Mouse (Mus musculus) layer of hippocampus, adult 6 months (tissue): Measurements from ENCODE around the gene Kcna10. TPM values are rescaled to one million over a fixed set of nuclear protein-coding genes. Genes with fewer than 3 reads are reported as not detected.

Experiments
- long read RNA-seq, 2 experiments: library from polyadenylated mRNA; unstranded; transcript quantifications; one replicate each; pipeline ENCODE4 v2.0.0; 2019 to 2020
- polyA plus RNA-seq: library from polyadenylated mRNA; unstranded; fragments of <200 nt; fragmentation: Nextera tagmentation; gene quantifications from 2 replicates; pipeline ENCODE4 v1.2.3, GENCODE M21; 2021

Kcna10 gene
- polyA plus RNA-seq: not detected in 2 replicates
- long read RNA-seq, experiment 1: 0 reads
- long read RNA-seq, experiment 2: 0 reads

DNA sequence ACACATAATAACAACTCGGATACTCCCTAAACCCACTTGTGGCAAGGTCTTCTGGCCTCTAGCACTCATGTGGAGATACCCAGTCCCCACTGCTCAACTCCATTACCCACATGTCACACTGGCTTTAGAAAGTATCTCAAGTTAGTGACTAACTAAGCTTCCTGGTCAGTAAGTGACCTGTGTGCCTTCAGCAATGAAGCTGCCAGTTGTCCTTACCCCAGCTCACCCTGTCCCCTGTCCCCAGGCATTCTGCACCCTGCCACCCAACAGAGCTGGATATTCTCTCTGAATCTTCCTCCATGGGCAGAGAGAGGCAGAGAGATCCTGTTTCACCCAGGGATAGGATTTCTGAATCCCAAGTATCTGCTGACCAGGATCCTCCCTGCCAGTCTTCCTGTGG is at the start of gene Kcna10:
Gene Kcna10 (plus strand): TSS at position 301 of the 400 bp plus-strand sequence.

DNA sequence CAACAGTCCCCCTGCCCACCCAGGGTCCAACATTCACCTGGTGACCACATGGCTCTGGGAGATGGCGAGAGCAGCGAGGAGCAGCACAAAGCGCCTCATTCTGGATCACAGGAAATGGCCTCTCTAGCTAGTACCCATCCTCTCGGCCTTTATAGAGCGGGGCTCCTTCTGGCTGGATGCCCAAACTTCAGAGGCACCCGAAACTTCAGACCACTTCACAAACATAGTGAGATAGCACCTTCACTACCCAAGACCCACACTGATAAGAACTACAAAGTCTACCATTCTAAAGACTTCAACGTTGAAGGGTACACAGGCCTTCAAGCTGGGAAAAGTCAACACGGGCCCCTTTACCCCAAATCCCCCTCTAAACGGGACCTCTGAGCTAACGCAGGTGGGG is 38.8 kb downstream of the Kcna10 start, which contains the start of gene Cym:
Gene Cym (minus strand): TSS at position 125 of the 400 bp plus-strand sequence.

DNA sequence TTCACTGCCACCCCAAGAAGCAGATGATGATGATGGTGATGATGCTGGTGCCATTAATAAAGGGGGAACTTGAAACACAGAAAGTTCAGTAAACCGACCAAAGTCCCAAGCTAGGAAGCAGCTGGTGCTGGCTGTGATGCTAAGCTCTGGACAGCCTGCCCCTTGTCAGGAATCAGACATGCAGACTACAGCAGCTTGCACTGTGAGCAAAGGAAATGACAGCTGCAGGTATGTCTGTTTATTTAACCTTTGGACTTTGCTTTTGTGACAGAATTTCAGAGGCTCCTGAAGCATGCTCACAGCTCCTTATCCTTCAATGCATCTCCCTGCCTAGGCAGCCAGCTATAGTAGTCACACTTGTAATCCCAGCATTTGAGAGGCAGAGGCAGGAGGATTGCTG is 47.7 kb downstream of the Kcna10 start, which contains the start of gene A630076J17Rik:
Gene A630076J17Rik (plus strand): TSS at position 88 of the 400 bp plus-strand sequence.

GRCm38 (mm10) chr3:107239607-107240006 is 56.8 kb downstream of the Kcna10 start, which contains the start of gene Prok1:
TSS of gene Prok1 (minus strand) at chr3:107239707.

Other genes with a start within 250 kb of the Kcna10 start
- 3.4 and 4.4 TPM in 2 replicates for gene Kcna3, start 146.9 kb upstream of the Kcna10 start, polyA plus RNA-seq
- gene Kcna2, start 81.9 kb upstream of the Kcna10 start, polyA plus RNA-seq: 12.2 and 14.5 TPM in 2 replicates
- gene Cym, start 38.7 kb downstream of the Kcna10 start, polyA plus RNA-seq: not detected in 2 replicates
- not detected in 2 replicates for gene A630076J17Rik, start 47.6 kb downstream of the Kcna10 start, polyA plus RNA-seq
- gene Prok1, start 56.7 kb downstream of the Kcna10 start, polyA plus RNA-seq: not detected in 2 replicates
- gene Lamtor5, start 95.8 kb downstream of the Kcna10 start, polyA plus RNA-seq: 275 and 311 TPM in 2 replicates
- 1.5 and 2.5 TPM in 2 replicates for gene Slc16a4, start 108.2 kb downstream of the Kcna10 start, polyA plus RNA-seq
- gene Rbm15, start 150.6 kb downstream of the Kcna10 start, polyA plus RNA-seq: 7.8 and 12.0 TPM in 2 replicates